Mouse (Mus musculus): ENCODE measurements around the gene Nol4l.
"Not testable (repeated sequence)": the region's sequence is repeated elsewhere in the genome, so short reads cannot be mapped to it uniquely, and the experiment has no call there.

Nol4l gene

DNA sequence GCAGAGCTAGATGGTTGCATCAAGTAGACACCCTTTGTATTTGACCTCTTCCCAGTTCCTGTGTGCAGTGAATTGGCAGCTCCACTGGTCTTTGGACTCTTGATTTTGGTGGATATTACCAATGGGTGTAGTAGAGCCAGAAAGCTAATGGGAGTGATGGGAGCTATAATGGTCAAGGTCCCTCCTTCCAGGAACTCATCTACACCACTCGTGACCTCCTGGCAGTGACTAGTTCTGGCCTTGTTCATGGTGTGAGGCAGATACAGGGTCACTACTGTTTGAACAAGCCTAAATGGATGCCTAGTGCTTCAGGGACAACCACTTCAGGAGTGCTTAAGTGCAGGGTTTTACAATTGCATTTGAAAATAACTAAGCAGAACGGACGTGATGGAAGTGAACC lies 125.7 kb downstream of the Nol4l start:
- no peak for DNase-seq

DNA sequence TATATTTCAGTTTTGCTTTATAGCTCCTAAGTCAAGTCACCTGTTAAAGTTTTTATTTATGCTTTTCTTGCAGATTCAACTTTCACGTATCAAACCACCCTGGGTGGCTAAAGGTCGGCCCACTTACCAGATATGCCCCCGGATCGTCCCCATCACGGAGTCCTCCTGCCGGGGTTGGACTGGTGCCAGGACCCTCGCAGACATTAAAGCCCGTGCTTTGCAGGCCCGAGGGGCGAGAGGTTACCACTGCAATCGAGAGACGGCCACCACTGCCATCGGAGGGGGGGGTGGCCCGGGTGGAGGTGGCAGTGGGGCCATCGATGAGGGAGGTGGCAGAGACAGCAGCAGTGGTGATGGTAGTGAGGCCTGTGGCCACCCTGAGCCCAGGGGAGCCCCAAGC lies 130.6 kb downstream of the Nol4l start:
- DNase-seq: no peak

DNA sequence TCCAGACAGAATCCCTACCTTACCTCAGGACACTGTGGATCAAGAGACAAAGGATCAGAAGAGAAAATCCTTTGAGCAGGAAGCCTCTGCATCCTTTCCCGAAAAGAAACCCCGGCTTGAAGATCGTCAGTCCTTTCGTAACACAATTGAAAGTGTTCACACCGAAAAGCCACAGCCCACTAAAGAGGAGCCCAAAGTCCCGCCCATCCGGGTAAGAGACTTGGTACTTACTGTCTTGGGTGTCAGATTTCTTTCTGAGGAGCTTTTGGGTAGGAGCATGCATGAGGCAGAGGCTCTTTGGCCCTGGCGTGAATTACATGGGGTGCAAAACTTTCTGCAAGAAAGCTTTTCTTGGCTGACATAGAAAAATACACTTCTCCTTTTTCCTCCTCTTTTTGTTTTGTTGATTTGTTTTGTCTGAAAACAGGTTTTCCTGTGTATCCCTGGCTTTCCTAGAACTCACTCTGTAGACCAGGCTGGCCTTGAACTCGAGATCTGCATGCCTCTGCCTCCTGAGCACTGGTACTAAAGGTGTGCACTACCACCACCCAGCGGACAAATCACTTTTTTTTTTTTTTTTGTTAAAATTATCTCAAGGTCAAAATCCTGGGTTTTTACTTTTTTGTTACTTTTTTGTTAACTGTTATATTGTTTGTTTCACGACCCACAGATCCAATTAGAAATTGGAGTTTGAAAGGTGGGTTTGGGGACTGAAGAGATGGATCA lies 131.8 kb downstream of the Nol4l start:
- DNase-seq: no peak

DNA sequence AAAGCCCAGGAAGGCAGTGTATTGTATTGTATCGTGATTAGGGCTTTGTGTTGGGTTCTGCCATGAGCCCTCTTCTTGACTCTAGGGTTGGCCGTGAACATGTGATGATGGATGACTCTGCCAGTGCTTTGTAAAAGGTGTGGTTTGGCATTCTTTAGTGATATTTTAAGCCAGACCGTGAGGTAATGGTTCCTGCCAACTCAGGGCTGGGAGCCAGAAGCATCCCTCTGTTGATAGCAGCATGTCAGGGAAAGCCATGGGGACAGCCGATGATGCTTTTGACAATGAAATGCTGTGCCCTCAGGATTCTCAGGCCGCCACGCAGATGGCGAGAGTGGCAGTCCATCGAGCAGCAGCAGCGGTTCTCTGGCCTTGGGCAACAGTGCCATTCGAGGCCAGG lies 136.7 kb downstream of the Nol4l start:
- no peak for DNase-seq

DNA sequence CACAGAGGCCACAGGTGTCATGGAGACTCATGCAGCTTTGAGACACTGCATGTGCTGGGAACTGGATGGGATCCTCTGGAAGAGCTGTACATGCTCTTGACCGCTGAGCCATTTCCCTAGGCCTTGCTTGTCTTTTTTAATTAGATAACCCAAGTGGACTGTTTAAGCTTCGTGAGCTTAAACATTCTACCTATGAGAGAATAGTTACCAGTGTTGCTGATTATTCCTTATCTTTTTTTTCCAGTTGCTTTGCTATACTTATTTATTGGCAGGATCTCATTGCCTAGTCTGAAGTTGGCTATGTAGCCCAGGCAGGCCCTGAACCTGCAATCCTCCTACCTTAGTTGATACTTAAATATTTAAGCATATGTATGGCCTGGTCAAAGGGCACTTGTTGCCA lies 139.9 kb downstream of the Nol4l start:
- DNase-seq: no peak

DNA sequence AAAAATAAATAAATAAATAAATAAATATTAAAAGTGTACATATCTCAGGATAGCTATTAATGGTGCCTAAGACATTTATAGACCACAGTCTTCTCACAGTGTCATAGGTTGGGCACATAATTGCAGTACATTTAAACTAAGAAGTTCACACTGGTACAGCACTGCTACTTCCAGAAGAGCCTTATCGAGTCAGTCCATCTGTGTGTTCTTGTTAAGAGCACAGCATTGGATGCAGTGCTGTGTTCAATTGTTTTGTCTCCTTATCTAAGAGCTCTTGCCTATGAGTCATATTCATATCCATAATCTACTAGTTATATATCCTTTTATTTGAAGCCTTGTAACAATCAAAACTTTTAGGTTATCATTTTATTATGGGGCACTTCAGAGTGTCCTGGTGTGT lies 149.3 kb downstream of the Nol4l start:
- no peak for DNase-seq

DNA sequence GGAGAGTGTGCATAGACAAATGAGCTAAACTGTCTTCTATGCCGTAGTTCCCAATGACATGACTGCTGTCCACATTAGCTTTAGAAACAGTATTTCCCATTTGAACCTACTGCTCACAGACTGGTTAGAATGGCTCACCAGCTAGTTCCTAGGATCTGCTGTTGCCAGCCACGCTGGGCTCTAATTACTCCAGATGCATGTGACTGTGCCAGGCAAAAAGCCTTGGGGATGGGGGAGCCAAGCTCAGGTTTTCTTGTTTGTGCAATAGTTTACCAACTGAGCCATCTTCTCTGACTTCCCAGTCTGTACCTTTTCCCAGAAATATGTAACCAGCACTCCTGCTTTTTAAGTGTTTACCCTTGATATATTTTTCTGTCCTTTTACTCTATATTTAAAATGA lies 154.4 kb downstream of the Nol4l start:
- no peak for DNase-seq

DNA sequence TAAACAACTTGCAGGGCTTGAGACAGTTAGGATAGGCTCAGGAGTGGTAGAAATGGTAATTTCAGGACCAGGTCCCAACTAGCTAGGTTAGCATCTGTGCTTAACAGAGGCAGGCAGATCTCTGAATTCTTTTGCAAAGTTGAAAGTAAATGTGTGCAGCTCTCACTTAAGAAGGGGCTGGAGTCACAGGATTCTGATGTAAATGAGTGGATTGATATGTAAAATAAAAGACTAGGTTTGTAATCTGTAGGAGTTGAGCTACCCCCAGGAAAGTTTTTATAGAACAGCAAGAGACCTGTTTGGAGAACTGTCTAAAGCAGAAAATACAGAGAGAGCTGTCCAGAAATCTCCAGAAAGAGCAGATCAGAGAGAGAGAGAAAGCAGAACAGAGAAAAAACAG lies 158.9 kb downstream of the Nol4l start:
- no peak for DNase-seq

DNA sequence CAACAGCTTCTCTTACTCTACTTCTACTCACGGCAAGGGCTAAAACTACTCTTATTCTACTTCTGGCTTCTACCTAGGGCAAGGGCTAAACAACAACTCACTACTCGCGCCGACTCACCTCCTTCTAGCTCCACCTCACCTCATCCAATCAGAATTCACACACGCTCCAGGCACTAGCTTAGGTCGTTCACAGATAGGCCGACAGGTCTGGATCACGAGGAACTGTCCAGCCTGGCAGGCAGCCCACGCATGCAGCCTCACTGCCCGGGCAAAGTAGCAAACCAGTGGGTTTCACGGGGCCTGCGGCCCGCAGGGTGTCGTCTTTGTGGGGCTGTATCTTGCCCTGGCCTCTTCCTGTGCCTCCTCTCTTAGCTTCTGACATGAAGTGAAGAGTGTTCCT lies 165.2 kb downstream of the Nol4l start:
- DNase-seq: not testable (repeated sequence)

DNA sequence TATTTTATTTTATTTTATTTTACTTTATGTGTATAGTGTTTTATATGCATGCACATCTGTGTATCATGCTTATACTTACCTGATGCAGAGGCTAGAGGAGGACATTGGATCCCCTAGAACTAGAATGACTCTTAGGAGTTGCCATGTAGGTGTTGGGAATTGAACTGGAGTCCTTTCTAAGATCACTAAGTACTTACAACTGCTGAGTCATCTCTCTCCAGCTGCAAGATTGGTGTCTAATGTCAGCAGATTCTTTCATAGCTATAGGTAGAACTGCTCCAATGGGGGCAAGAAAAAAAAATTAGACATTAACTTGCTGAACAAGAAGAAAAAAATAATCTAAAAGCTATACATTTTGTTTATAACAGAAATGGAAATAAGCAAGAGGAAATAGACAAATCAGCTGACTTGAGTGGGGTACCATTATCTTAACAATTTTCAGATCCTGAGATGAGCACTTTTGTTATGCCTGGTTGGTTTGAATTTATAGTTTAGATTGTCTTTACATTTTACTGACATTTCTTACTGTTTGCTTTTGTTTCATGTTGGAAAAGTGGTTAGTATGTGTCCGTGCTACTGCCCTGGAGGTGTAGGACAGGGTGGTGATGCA lies 168.6 kb downstream of the Nol4l start:
- no peak for DNase-seq
